Mouse (Mus musculus): ENCODE results near the gene D630039A03Rik. TPM values are rescaled to one million over a fixed set of nuclear protein-coding genes. Genes with fewer than 3 reads are reported as not detected.

The D630039A03Rik gene
- polyA plus RNA-seq, 2 experiments, result 0.17 to 0.36 TPM

GRCm38 (mm10) chr4:57954580-57954979 lies 38.5 kb upstream of the D630039A03Rik start:
- ATAC-seq (ENCODE audit: low FRiP score, low read depth) (no peak), DNase-seq (ENCODE audit: low spot score) (no peak)
- H3K4me2 ChIP-seq (replicated peaks; ENCODE audit: low read depth, low read length, severe bottlenecking), result peak overlapping the region; percentile 68
- H3K27ac ChIP-seq (replicated peaks; ENCODE audit: low read depth, low read length), result peak overlapping the region; percentile 85; the same call in 1 of the 2 replicates
- H3K4me3 ChIP-seq (replicated peaks; ENCODE audit: low read length), result peak overlapping the region; percentile 83
- H3K27me3 ChIP-seq (ENCODE audit: control insufficient read depth, insufficient read depth, low read length), result no peaks in the 10 kb centered on the region
- peaks cover 25% of the 10 kb centered on the region for H3K36me3 ChIP-seq (ENCODE audit: control insufficient read depth, insufficient read depth, low read length)
- TF ChIP-seq POLR2A (IDR thresholded peaks at IDR 0.05; ENCODE audit: borderline replicate concordance, extremely low read depth, insufficient read depth, insufficient read length), result no peak
- WGBS, result 75% methylated on average over 6 of the region's 6 CpGs
- peaks cover 23% of the 10 kb centered on the region for H3K4me1 ChIP-seq (ENCODE audit: control insufficient read depth, insufficient read depth, low read length)
- 0 out of 2 replicates have a peak, but pooled peaks cover 9% of the 10 kb centered on the region for H3K9me3 ChIP-seq (ENCODE audit: control insufficient read depth, low read length)
- H3K9ac ChIP-seq (ENCODE audit: low read depth, low read length, severe bottlenecking), result no peak overlapping the region

GRCm38 (mm10) chr4:57953796-57954195 lies 37.7 kb upstream of the D630039A03Rik start:
- Histone ChIP-seq H3K4me3 (replicated peaks; ENCODE audit: low read length) (no peak overlapping the region), H3K27me3 (ENCODE audit: control insufficient read depth, insufficient read depth, low read length) (no peaks in the 10 kb centered on the region), H3K4me2 (replicated peaks; ENCODE audit: low read depth, low read length, severe bottlenecking) (no peak overlapping the region), H3K4me1 (ENCODE audit: control insufficient read depth, insufficient read depth, low read length) (peaks cover 23% of the 10 kb centered on the region), H3K9ac (ENCODE audit: low read depth, low read length, severe bottlenecking) (no peak overlapping the region), H3K27ac (replicated peaks; ENCODE audit: low read depth, low read length) (no peak overlapping the region), H3K36me3 (ENCODE audit: control insufficient read depth, insufficient read depth, low read length) (peaks cover 33% of the 10 kb centered on the region), H3K9me3 (ENCODE audit: control insufficient read depth, low read length) (0 out of 2 replicates have a peak, but pooled peaks cover 9% of the 10 kb centered on the region)
- ATAC-seq (ENCODE audit: low FRiP score, low read depth), result no peak
- 92% methylated on average over 7 of the region's 7 CpGs for WGBS
- DNase-seq (ENCODE audit: low spot score), result no peak
- TF ChIP-seq POLR2A (IDR thresholded peaks at IDR 0.05; ENCODE audit: borderline replicate concordance, extremely low read depth, insufficient read depth, insufficient read length), result no peak

- Histone ChIP-seq H3K27me3 (ENCODE audit: control insufficient read depth, insufficient read depth, low read length) (no peaks in the 10 kb centered on the region), H3K27ac (replicated peaks; ENCODE audit: low read depth, low read length) (no peak overlapping the region), H3K4me3 (replicated peaks; ENCODE audit: low read length) (no peak overlapping the region), H3K36me3 (ENCODE audit: control insufficient read depth, insufficient read depth, low read length) (peaks cover 42% of the 10 kb centered on the region), H3K9ac (ENCODE audit: low read depth, low read length, severe bottlenecking) (no peak overlapping the region), H3K4me2 (replicated peaks; ENCODE audit: low read depth, low read length, severe bottlenecking) (no peak overlapping the region), H3K4me1 (ENCODE audit: control insufficient read depth, insufficient read depth, low read length) (peaks cover 23% of the 10 kb centered on the region), H3K9me3 (ENCODE audit: control insufficient read depth, low read length) (0 out of 2 replicates have a peak, but pooled peaks cover 9% of the 10 kb centered on the region)
- DNase-seq (ENCODE audit: low spot score), result no peak
- WGBS, result 86% methylated on average over 1 of the region's 1 CpGs
- ATAC-seq (ENCODE audit: low FRiP score, low read depth), result no peak
- no peak for TF ChIP-seq POLR2A (IDR thresholded peaks at IDR 0.05; ENCODE audit: borderline replicate concordance, extremely low read depth, insufficient read depth, insufficient read length)
These were observed 36.8 kb upstream of the D630039A03Rik start for GRCm38 (mm10) chr4:57952891-57953290.

GRCm38 (mm10) chr4:57952416-57952815 lies 36.3 kb upstream of the D630039A03Rik start:
- TF ChIP-seq POLR2A (IDR thresholded peaks at IDR 0.05; ENCODE audit: borderline replicate concordance, extremely low read depth, insufficient read depth, insufficient read length), result no peak
- DNase-seq (ENCODE audit: low spot score) (no peak), ATAC-seq (ENCODE audit: low FRiP score, low read depth) (no peak)
- 96% methylated on average over 3 of the region's 3 CpGs for WGBS
- Histone ChIP-seq H3K36me3 (ENCODE audit: control insufficient read depth, insufficient read depth, low read length) (peaks cover 47% of the 10 kb centered on the region), H3K4me3 (replicated peaks; ENCODE audit: low read length) (no peak overlapping the region), H3K4me1 (ENCODE audit: control insufficient read depth, insufficient read depth, low read length) (peaks cover 21% of the 10 kb centered on the region), H3K9ac (ENCODE audit: low read depth, low read length, severe bottlenecking) (no peak overlapping the region), H3K27me3 (ENCODE audit: control insufficient read depth, insufficient read depth, low read length) (no peaks in the 10 kb centered on the region), H3K27ac (replicated peaks; ENCODE audit: low read depth, low read length) (no peak overlapping the region), H3K9me3 (ENCODE audit: control insufficient read depth, low read length) (0 out of 2 replicates have a peak, but pooled peaks cover 9% of the 10 kb centered on the region), H3K4me2 (replicated peaks; ENCODE audit: low read depth, low read length, severe bottlenecking) (no peak overlapping the region)

- no peak overlapping the region for H3K4me2 ChIP-seq (replicated peaks; ENCODE audit: low read depth, low read length, severe bottlenecking)
- DNase-seq (ENCODE audit: low spot score) (no peak), ATAC-seq (ENCODE audit: low FRiP score, low read depth) (no peak)
- no peaks in the 10 kb centered on the region for H3K27me3 ChIP-seq (ENCODE audit: control insufficient read depth, insufficient read depth, low read length)
- H3K9ac ChIP-seq (ENCODE audit: low read depth, low read length, severe bottlenecking), result no peak overlapping the region
- no peak overlapping the region for H3K27ac ChIP-seq (replicated peaks; ENCODE audit: low read depth, low read length)
- peaks cover 71% of the 10 kb centered on the region for H3K36me3 ChIP-seq (ENCODE audit: control insufficient read depth, insufficient read depth, low read length)
- H3K4me3 ChIP-seq (replicated peaks; ENCODE audit: low read length), result no peak overlapping the region
- H3K4me1 ChIP-seq (ENCODE audit: control insufficient read depth, insufficient read depth, low read length), result peaks cover 10% of the 10 kb centered on the region
- WGBS, result 92% methylated on average over 6 of the region's 6 CpGs
- 0 out of 2 replicates have a peak, but pooled peaks cover 9% of the 10 kb centered on the region for H3K9me3 ChIP-seq (ENCODE audit: control insufficient read depth, low read length)
- no peak for TF ChIP-seq POLR2A (IDR thresholded peaks at IDR 0.05; ENCODE audit: borderline replicate concordance, extremely low read depth, insufficient read depth, insufficient read length)
These were observed 33.8 kb upstream of the D630039A03Rik start for GRCm38 (mm10) chr4:57949866-57950265.

Measured in limb, embryonic 14.5 days (tissue).